Mouse (Mus musculus): ENCODE data around the gene Gm5800.
"Not testable (repeated sequence)": the region's sequence is repeated elsewhere in the genome, so short reads cannot be mapped to it uniquely, and the experiment has no call there.

Gm5800 gene

DNA sequence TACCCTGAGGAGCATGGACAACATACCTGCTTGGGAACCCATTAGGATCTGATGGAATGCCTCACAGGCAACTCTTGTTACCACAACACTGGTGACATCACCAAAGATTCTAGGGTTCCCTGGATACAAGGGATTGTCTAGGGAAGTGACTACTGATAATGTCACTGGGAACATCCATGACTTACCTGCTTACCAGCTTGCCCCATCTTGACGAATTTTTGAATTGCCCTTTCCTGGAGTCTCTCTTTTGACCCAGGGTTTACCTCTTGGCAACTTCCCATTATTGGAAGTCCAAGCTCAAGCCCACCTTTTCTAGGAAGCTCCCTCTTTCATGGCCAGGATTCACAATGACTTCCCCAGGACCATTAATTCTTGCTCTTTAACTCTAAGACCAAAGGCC lies at the start of gene Gm5800:
Gene Gm5800, minus strand, starts transcription at position 101 of the 400 bp plus-strand sequence.
- DNase-seq: no peak

DNA sequence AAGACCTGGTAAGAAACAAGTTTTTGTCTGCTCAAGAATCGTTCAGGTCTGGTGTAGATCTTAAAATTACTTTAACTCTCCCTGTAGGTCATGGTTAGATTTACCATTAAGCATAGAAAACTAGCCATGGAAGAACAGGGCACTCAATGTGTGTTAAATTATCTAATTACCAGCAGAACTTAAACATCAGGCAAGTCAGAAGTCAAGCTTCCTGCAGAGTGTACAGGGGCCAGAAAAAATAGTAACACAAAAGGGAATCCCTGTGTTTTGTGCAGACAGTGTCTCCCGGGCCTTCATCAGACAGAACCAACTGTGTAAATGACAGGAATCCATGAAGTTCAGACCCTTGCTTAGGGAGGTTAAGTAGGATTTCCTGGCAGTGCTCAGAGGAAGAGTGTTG lies 39.0 kb upstream of the Gm5800 start:
- no peak for DNase-seq

DNA sequence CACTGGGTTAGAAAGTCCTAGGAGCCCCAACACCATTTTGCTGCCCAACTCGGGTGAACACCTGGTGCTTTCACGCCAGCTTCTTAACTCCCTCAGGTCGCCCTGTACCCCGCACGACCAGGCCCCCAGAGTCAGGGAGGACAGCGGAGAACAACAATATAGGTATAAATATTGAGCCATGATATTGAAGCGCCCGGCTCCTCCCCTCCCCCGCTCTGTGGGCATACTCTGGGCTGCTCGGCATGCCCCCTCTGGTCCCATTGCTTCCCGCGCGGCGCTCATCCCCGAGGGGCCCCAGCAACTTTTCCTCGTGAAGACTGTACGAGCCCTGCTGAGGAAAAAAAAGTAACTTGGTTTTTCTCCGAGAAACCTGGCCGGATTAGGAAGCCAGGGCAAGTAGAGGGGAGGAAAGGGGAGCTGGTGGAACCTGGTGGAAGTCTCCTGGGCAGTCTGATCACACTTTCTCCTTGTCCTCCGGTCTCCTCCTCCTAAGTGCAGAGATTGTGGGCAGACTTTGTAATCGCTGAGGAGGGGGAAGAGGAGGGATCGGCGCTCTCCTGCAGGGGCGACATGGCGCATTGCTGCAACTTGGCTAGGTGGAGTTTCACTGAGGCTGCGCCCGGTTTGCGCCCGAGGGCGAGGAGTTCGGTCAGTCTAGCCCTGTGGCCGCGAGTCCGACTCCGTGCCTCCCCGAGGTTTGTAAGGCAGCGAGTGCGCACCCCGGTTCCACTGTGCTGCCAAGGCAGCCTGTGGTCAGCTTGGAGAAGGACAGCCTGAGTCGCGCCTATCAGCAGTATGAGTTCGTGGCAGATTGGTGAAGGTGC lies 23.6 kb upstream of the Gm5800 start:
- no peak for DNase-seq

DNA sequence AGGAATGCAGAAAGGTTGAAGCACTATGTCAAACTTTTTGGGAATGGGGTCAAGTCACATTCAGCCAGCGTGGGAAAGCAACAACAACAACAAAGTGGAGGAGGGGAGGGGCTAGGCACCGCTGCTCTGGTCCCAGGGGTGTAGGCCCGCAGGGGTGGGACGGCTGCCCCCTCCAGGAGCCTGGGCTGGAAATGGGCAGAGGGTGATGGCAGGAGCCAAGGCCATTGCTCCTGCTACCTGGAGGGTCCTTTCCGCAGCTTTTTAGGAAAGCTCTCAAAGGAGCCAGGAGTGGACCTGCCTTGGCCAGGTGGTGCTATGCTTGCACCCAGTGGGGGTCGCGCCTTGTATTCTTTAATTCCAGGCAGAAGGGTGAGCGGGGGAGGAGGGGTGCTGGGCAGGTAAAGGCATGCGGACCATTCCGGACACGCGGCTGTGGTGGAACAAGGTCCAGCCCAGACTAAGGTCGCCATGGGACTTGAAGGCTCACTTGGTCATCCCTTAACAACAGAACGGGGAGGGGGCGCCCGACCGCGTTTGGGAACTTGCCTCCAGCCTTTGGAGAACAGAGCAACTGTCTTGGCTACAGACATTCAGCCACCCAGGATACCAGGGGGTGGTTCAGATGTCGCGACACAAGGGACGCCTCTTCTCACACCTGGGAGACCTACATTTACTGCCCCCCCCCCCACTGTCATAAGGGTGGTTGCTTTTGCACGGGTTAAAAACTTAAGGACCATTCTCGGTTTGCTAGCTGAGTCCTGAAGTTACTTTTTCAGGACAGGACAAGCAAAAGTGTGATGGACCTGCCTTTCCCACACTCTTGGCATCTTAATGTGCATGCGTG lies 22.4 kb upstream of the Gm5800 start:
- no peak for DNase-seq

DNA sequence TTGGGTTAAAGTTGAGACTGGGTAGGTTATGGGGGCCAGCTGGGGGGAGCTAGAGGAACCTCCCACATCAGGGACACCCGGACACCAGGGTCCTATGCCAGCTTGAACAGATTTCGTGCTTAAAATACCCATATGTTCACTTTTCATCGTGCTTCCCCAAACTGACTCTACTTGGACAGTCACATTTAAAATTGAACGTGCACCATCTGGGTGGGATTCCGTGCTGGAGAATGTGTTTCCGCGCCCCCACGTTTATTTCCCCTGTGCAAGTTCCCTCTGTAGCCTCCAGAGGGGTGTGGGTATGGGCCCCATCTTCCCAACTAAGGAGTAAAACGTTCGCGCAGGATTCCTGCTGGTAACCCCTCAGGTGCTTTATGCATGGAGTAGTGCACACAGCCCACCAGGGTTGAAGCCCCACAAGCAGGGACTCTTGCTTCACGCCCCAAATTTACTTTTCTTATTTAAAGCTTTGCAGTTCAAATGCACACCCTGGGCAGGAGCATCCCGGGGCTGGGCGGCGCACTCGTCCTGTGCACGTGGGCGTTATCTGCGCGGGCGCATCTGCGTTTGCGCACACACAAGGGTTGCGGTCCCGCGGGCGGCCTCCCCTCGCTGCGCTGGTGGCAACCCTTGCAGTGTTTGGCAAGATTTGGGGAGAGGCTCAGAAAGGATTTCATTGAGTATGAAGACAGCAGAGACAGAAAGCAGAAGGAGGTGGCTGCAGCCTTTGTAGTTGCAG lies 21.6 kb upstream of the Gm5800 start:
- no peak for DNase-seq

DNA sequence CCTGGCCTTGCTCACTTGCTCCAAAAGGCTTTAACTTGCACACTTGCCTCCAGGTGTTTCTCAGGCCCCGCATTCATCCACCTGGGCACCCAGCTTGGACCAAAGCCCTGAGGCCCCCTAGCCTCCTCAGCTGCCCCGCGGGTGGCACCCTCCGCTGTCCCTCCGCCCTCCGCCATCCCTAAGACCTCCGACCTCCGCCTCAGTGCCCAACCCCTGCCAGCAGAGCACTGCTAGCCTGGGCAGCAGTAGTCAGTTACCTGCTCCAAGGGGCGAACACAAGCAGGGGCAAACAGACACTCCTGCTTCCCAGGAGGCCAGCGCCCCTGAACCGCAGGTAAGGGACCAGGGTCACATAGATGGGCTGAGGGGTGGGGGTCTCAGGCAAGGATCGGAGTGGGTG lies 21.0 kb upstream of the Gm5800 start:
- DNase-seq: no peak

DNA sequence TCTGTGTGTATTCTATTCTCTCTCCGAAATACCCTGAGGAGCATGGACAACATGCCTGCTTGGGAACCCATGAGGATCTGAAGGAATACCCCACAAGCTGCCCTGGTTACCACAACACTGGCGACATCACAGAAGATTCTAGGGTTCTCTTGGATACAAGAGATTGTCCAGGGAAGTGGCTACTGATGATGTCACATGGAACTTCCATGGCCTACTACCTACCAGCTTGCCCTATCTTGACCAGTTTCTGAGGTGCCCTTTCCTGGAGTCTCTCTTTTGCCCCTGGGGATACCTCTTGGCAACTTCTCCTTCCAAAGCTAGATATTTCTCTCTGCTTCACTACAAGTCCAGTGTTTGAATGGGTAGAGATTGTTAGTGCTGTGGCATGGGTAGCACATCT lies 21.6 kb downstream of the Gm5800 start, which contains the start of gene Gm17079:
Gene Gm17079, minus strand, starts transcription at position 101 of the 400 bp plus-strand sequence.
- DNase-seq: not testable (repeated sequence)

DNA sequence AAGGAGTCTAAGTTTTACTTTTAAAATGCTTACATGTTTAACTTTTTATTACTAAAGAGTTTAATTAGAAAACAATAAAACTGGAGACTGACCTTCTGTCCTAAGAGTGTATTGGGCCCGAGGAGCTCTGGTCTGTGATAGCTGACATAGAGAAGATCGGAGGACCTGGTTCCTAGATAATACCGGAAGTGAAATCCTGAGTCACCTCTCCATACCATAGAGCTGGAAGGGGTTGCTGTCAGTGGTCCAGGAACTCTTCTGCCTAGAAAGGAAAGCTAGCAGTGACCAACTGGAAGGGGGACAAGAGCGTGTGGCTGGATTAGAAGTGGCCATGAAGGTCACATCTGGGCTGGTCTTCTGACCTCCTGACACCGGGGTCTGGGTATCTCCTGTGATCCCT lies 39.7 kb downstream of the Gm5800 start:
- DNase-seq: no peak

Measured in cerebellum, adult 11-12 months (tissue).